Mouse (Mus musculus): Measurements from ENCODE around the gene Krt75. TPM values are rescaled to one million over a fixed set of nuclear protein-coding genes. Genes with fewer than 3 reads are reported as not detected.

The Krt75 gene
- polyA plus RNA-seq, 1 experiment from 2014 or later, result 0.21 TPM

Small RNA genes within 50 kb of the gene (microRNA-seq; reads per million reads assigned to microRNA genes)
- not detected for gene Gm44393
- not detected for gene Gm44460

Other genes starting within 250 kb of the Krt75 start
- 1.6 and 2.3 TPM in 2 replicates for gene Krt80, start 203.7 kb downstream of the Krt75 start, polyA plus RNA-seq (2015; fragmentation: Nextera tagmentation; extraction: Ambion mirVana)
- gene Krt7, start 162.9 kb downstream of the Krt75 start, polyA plus RNA-seq (2015; fragmentation: Nextera tagmentation; extraction: Ambion mirVana), result 69.4 and 73.4 TPM in 2 replicates
- not detected in 2 replicates for gene Krt87, start 135.1 kb downstream of the Krt75 start, polyA plus RNA-seq (2015; fragmentation: Nextera tagmentation; extraction: Ambion mirVana)
- gene Krt88, start 126.2 kb downstream of the Krt75 start, polyA plus RNA-seq (2015; fragmentation: Nextera tagmentation; extraction: Ambion mirVana), result 0.17 and 0.18 TPM in 2 replicates
- gene Krt81, start 110.2 kb downstream of the Krt75 start, polyA plus RNA-seq (2015; fragmentation: Nextera tagmentation; extraction: Ambion mirVana), result not detected in 2 replicates
- gene Krt86, start 100.4 kb downstream of the Krt75 start, polyA plus RNA-seq (2015; fragmentation: Nextera tagmentation; extraction: Ambion mirVana), result not detected in 2 replicates
- gene Krt83, start 82.4 kb downstream of the Krt75 start, polyA plus RNA-seq (2015; fragmentation: Nextera tagmentation; extraction: Ambion mirVana), result not detected in 2 replicates
- not detected in 2 replicates for gene Gm49425, start 56.6 kb downstream of the Krt75 start, polyA plus RNA-seq (2015; fragmentation: Nextera tagmentation; extraction: Ambion mirVana)
- gene Krt84, start 41.1 kb downstream of the Krt75 start, polyA plus RNA-seq (2015; fragmentation: Nextera tagmentation; extraction: Ambion mirVana), result 0.31 TPM in 1 of 2 replicates, not detected in the other
- not detected in 2 replicates for gene Krt82, start 23.2 kb downstream of the Krt75 start, polyA plus RNA-seq (2015; fragmentation: Nextera tagmentation; extraction: Ambion mirVana)
- gene Krt90, start 11.0 kb downstream of the Krt75 start, polyA plus RNA-seq (2015; fragmentation: Nextera tagmentation; extraction: Ambion mirVana), result 0.08 and 0.32 TPM in 2 replicates
- gene Gm5414, start 54.3 kb upstream of the Krt75 start, polyA plus RNA-seq (2015; fragmentation: Nextera tagmentation; extraction: Ambion mirVana), result not detected in 2 replicates
- gene Gm5478, start 73.5 kb upstream of the Krt75 start, polyA plus RNA-seq (2015; fragmentation: Nextera tagmentation; extraction: Ambion mirVana), result not detected in 2 replicates
- not detected in 2 replicates for gene Krt6b, start 106.4 kb upstream of the Krt75 start, polyA plus RNA-seq (2015; fragmentation: Nextera tagmentation; extraction: Ambion mirVana)
- 0.62 and 3.8 TPM in 2 replicates for gene Krt6a, start 120.4 kb upstream of the Krt75 start, polyA plus RNA-seq (2015; fragmentation: Nextera tagmentation; extraction: Ambion mirVana)
- 3.2 and 5.1 TPM in 2 replicates for gene Krt5, start 139.0 kb upstream of the Krt75 start, polyA plus RNA-seq (2015; fragmentation: Nextera tagmentation; extraction: Ambion mirVana)
- not detected in 2 replicates for gene Krt71, start 169.2 kb upstream of the Krt75 start, polyA plus RNA-seq (2015; fragmentation: Nextera tagmentation; extraction: Ambion mirVana)
- gene Krt72, start 212.6 kb upstream of the Krt75 start, polyA plus RNA-seq (2015; fragmentation: Nextera tagmentation; extraction: Ambion mirVana), result not detected in 2 replicates
- gene Krt73, start 228.4 kb upstream of the Krt75 start, polyA plus RNA-seq (2015; fragmentation: Nextera tagmentation; extraction: Ambion mirVana), result not detected in 2 replicates
- gene Krt2, start 244.3 kb upstream of the Krt75 start, polyA plus RNA-seq (2015; fragmentation: Nextera tagmentation; extraction: Ambion mirVana), result not detected in 2 replicates